Mouse (Mus musculus) heart, embryonic 16.5 days (tissue): ENCODE measurements around the gene Hmx3. TPM values are rescaled to one million over a fixed set of nuclear protein-coding genes. Genes with fewer than 3 reads are reported as not detected.

ENCODE experiments used
- ATAC-seq: fragments of 200-750 bp; cut with Nextera tagmentation; replicated peaks from 2 replicates; pipeline ENCODE4 v1.8.0; 2017; ENCODE audit warnings: moderate number of reproducible peaks; ENCODE audit not compliant: insufficient read depth, low FRiP score; ENCODE audit errors: extremely low read depth
- H3K27ac ChIP-seq: fragments of 300-500 bp; sonication (generic); 2 replicates; pipeline ENCODE4 v1.5.1; 2014; ENCODE audit warnings: mild to moderate bottlenecking, low read length, control low read depth, moderate library complexity
- H3K27me3 ChIP-seq: fragments of 300-500 bp; sonication (generic); 2 replicates; pipeline ENCODE4 v1.6.1; 2014; ENCODE audit warnings: low read length, mixed read lengths; ENCODE audit not compliant: control insufficient read depth, insufficient read depth
- H3K36me3 ChIP-seq: fragments of 300-500 bp; sonication (generic); 2 replicates; pipeline ENCODE4 v1.6.1; 2014; ENCODE audit not compliant: control insufficient read depth, insufficient read depth
- H3K4me1 ChIP-seq: fragments of 300-500 bp; sonication (generic); 2 replicates; pipeline ENCODE4 v1.6.1; 2014; ENCODE audit warnings: low read length, mixed read lengths; ENCODE audit not compliant: control insufficient read depth, insufficient read depth
- H3K4me2 ChIP-seq: fragments of 300-500 bp; sonication (generic); 2 replicates; pipeline ENCODE4 v1.6.1; 2014; ENCODE audit warnings: low read depth, mild to moderate bottlenecking, control low read depth, low read length
- H3K4me3 ChIP-seq: fragments of 300-500 bp; sonication (generic); 2 replicates; pipeline ENCODE4 v1.5.1; 2014; ENCODE audit warnings: mild to moderate bottlenecking, control low read depth, low read length
- H3K9ac ChIP-seq: fragments of 300-500 bp; sonication (generic); 2 replicates; pipeline ENCODE4 v1.6.1; 2014; ENCODE audit warnings: low read length, control low read depth
- H3K9me3 ChIP-seq: fragments of 300-500 bp; sonication (generic); replicated peaks from 2 replicates; pipeline ENCODE4 v1.6.1; 2016; ENCODE audit warnings: low read length; ENCODE audit not compliant: control insufficient read depth
- WGBS: fragments of 180-500 bp; shearing (Covaris S2); extraction: QIAGEN DNeasy Blood & Tissue Kit; methylation state at CpG from one replicate; pipeline ENCODE4 v1.1.7; 2014; 5-methylcytosine and 5-hydroxymethylcytosine counted together
- polyA plus RNA-seq: library from polyadenylated mRNA; unstranded; fragments of >200 nt; fragmentation: Nextera tagmentation; extraction: Ambion mirVana; gene quantifications from 2 replicates; pipeline ENCODE4 v1.2.1, GENCODE M21; 2015

Hmx3 gene
- polyA plus RNA-seq, 1 experiment from 2014 or later: 0.16 TPM

GRCm38 (mm10) chr7:131554341-131555180 is 11.9 kb downstream of the Hmx3 start:
- peak overlapping the region; percentile 58 for H3K4me2 ChIP-seq
- no peaks in the 10 kb centered on the region for H3K36me3 ChIP-seq
- H3K9me3 ChIP-seq: no peaks in the 10 kb centered on the region
- H3K9ac ChIP-seq: no peak overlapping the region
- peaks cover 9% of the 10 kb centered on the region; the same call in 1 of the 2 replicates for H3K4me1 ChIP-seq
- H3K27me3 ChIP-seq: peaks cover 86% of the 10 kb centered on the region
- ATAC-seq: no peak
- H3K27ac ChIP-seq: no peak overlapping the region
- H3K4me3 ChIP-seq: peak overlapping the region; percentile 45
- WGBS: under 1% methylated on average over 45 of the region's 45 CpGs

GRCm38 (mm10) chr7:131555301-131556081 is 12.8 kb downstream of the Hmx3 start:
- Histone ChIP-seq H3K27ac (no peak overlapping the region), H3K36me3 (no peaks in the 10 kb centered on the region), H3K9me3 (no peaks in the 10 kb centered on the region), H3K4me3 (peak overlapping the region; percentile 26), H3K4me1 (peaks cover 9% of the 10 kb centered on the region; the same call in 1 of the 2 replicates), H3K4me2 (peak overlapping the region; percentile 19), H3K27me3 (peaks cover 77% of the 10 kb centered on the region), H3K9ac (no peak overlapping the region)
- no peak for ATAC-seq
- WGBS: 1% methylated on average over 68 of the region's 68 CpGs

GRCm38 (mm10) chr7:131556116-131556515 is 13.4 kb downstream of the Hmx3 start:
- peaks cover 13% of the 10 kb centered on the region for H3K4me1 ChIP-seq
- no peak overlapping the region for H3K27ac ChIP-seq
- no peaks in the 10 kb centered on the region for H3K9me3 ChIP-seq
- H3K4me3 ChIP-seq: no peak overlapping the region
- no peak overlapping the region for H3K9ac ChIP-seq
- ATAC-seq: no peak
- 1% methylated on average over 9 of the region's 9 CpGs for WGBS
- H3K4me2 ChIP-seq: no peak overlapping the region; the same call in 1 of the 2 replicates
- peaks cover 71% of the 10 kb centered on the region for H3K27me3 ChIP-seq
- no peaks in the 10 kb centered on the region for H3K36me3 ChIP-seq

- WGBS: 1% methylated on average over 37 of the region's 37 CpGs
- Histone ChIP-seq H3K27ac (no peak overlapping the region), H3K4me1 (peaks cover 17% of the 10 kb centered on the region), H3K4me3 (peak overlapping the region; percentile 15; the same call in 1 of the 2 replicates), H3K9ac (no peak overlapping the region), H3K36me3 (no peaks in the 10 kb centered on the region), H3K27me3 (peaks cover 65% of the 10 kb centered on the region), H3K9me3 (no peaks in the 10 kb centered on the region), H3K4me2 (no peak overlapping the region)
- ATAC-seq: no peak
These were observed 14.0 kb downstream of the Hmx3 start for GRCm38 (mm10) chr7:131556541-131557271.

- H3K9me3 ChIP-seq: no peaks in the 10 kb centered on the region
- 38% methylated on average over 2 of the region's 2 CpGs for WGBS
- ATAC-seq: no peak
- H3K27ac ChIP-seq: no peak overlapping the region
- no peak overlapping the region for H3K9ac ChIP-seq
- no peak overlapping the region for H3K4me3 ChIP-seq
- H3K4me2 ChIP-seq: no peak overlapping the region
- peaks cover 7% of the 10 kb centered on the region; the same call in 1 of the 2 replicates for H3K36me3 ChIP-seq
- peaks cover 19% of the 10 kb centered on the region for H3K4me1 ChIP-seq
- H3K27me3 ChIP-seq: peaks cover 55% of the 10 kb centered on the region
These were observed 15.1 kb downstream of the Hmx3 start for GRCm38 (mm10) chr7:131557751-131558150.

GRCm38 (mm10) chr7:131559986-131560696 is 17.5 kb downstream of the Hmx3 start, which contains the start of gene Bub3:
Bub3 (plus strand) TSS chr7:131560222.
- Histone ChIP-seq H3K36me3 (peaks cover 27% of the 10 kb centered on the region), H3K9me3 (no peaks in the 10 kb centered on the region), H3K27me3 (peaks cover 34% of the 10 kb centered on the region), H3K4me3 (peak within 1 kb of the TSS; percentile 94), H3K4me2 (peak within 1 kb of the TSS; percentile 70), H3K4me1 (peaks cover 16% of the 10 kb centered on the region), H3K27ac (peak within 1 kb of the TSS; percentile 95), H3K9ac (peak within 1 kb of the TSS; percentile 94)
- WGBS: under 1% methylated on average over 48 of the region's 51 CpGs
- peak; percentile 94 for ATAC-seq

GRCm38 (mm10) chr7:131560697-131561042 is 18.0 kb downstream of the Hmx3 start:
- H3K4me1 ChIP-seq: peaks cover 14% of the 10 kb centered on the region
- peaks cover 29% of the 10 kb centered on the region for H3K27me3 ChIP-seq
- H3K9ac ChIP-seq: peak overlapping the region; percentile 94
- peak overlapping the region; percentile 70 for H3K4me2 ChIP-seq
- H3K9me3 ChIP-seq: no peaks in the 10 kb centered on the region
- H3K36me3 ChIP-seq: peaks cover 28% of the 10 kb centered on the region
- H3K27ac ChIP-seq: peak overlapping the region; percentile 95
- ATAC-seq: peak; percentile 24
- H3K4me3 ChIP-seq: peak overlapping the region; percentile 94
- WGBS: under 1% methylated on average over 14 of the region's 14 CpGs

GRCm38 (mm10) chr7:131575246-131575645 is 32.6 kb downstream of the Hmx3 start:
- 74% methylated on average over 6 of the region's 6 CpGs for WGBS
- Histone ChIP-seq H3K4me3 (no peak overlapping the region), H3K27ac (no peak overlapping the region), H3K27me3 (no peaks in the 10 kb centered on the region), H3K9me3 (no peaks in the 10 kb centered on the region), H3K36me3 (peaks cover 23% of the 10 kb centered on the region), H3K9ac (no peak overlapping the region), H3K4me2 (no peak overlapping the region), H3K4me1 (no peaks in the 10 kb centered on the region)
- no peak for ATAC-seq
